Mouse (Mus musculus) common myeloid progenitor, adult 5-6 weeks (primary cell): ENCODE results near the gene Kif28. TPM values are rescaled to one million over a fixed set of nuclear protein-coding genes. Genes with fewer than 3 reads are reported as not detected.

Experiments used
- ATAC-seq: replicated peaks from 2 replicates; pipeline ENCODE4 v1.8.0; 2016; ENCODE audit warnings: low read depth, mild to moderate bottlenecking, moderate TSS enrichment, inconsistent platforms; ENCODE audit not compliant: poor library complexity, severe bottlenecking
- total RNA-seq: library from RNA; stranded (forward); fragments of 200-1000, 187-1606 nt; gene quantifications from 2 replicates; pipeline ENCODE4 v1.2.3, GENCODE M21; 2017

Kif28 gene
- total RNA-seq, 1 experiment from 2014 or later, result not detected

- peak; percentile 63; the same call in 1 of the 2 replicates for ATAC-seq
Measured at GRCm38 (mm10) chr1:179709390-179709789, 35.7 kb downstream of the Kif28 start.

DNA sequence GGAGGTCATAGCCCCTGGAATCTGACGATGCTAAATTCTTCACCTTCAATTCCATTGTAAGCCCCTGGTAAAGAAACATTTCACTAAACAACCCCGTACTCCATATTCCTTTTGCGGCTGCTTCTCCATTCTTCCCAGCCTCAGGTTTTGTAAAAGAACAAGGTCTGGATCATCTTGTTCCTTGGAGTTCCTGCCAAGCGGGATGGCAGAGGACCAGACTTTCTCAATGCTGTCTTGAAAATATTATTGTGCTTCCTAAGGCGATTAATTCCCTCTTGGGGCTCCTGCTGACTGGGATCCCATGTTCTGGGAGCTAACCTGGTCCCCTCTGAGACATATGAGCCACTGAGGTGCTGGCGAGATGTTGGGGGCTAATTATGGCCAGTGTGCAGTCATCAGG is 39.9 kb downstream of the Kif28 start:
- ATAC-seq, result no peak

- peak; percentile 82 for ATAC-seq
Measured at GRCm38 (mm10) chr1:179704150-179704549, 40.9 kb downstream of the Kif28 start.

DNA sequence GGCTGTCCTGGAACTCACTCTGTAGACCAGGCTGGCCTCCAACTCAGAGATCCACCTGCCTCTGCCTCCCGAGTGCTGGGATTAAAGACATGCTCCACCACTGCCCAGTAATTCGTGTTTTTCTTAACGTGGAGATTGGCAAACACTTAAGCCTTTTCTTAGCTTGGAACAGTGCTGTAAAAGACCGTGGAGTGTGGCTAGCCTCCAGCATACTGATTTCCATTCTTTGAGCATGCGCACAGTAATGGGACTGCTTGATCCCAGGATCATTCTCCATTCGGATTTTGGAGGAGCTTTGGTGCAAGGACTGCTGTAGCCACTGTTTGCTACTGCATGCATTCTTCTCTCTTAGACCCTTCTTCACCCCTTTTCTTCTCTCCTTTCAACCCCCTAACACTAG is 55.6 kb downstream of the Kif28 start:
- ATAC-seq, result no peak

DNA sequence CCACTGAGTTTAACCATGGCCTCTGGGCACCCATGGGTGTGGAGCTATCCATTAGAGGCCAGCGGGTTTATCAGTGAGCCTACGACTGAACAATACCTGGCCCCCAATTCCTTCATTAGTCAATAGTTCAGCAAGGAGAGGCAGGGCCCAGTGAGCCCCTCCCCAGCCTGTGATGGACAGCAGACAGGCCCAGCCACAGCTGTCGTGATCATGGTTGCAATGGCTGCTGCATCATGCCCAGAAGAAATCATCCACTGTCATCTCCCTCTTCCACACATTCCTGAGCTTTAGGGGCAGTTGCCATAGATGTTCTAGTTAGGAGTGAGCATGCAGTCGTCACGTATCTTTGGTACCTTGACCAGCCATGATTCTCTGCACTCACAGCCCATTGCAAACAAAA is 56.2 kb downstream of the Kif28 start:
- ATAC-seq, result no peak

DNA sequence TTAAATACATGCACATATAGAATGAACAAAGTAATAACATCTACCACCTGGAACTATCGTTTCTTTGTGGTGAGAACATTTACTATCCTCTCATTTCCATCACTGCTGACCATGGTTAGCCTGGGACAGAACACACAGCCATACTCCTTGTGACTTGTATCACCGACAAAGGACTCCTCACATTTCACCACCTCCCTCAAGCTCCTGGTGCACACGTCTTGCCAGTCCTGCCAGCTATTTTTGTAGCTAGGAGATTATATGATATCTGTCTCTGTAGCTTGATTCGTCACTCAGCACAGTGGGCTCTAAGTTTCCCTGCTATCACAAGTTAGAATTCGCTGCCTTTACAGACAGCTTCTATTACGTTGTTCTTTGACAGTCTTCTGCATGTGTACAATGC is 56.7 kb downstream of the Kif28 start:
- ATAC-seq, result no peak

DNA sequence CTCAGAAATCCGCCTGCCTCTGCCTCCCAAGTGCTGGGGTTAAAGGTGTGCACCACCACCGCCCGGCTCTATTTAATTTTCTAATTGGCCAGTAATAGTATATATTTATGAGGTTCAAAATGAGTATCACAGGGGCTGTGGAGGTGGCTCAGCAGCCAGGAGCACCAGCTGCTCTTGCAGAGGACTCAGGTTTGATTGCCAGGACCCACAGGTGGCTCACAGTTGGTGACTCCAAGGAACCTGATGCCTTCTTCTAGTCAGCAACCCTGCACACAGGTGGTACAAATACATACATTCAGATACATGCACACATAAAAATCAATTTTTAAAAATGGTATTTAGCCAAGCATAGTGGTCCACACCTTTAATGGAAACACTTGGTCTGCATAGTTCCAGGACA is 57.1 kb downstream of the Kif28 start:
- no peak for ATAC-seq

DNA sequence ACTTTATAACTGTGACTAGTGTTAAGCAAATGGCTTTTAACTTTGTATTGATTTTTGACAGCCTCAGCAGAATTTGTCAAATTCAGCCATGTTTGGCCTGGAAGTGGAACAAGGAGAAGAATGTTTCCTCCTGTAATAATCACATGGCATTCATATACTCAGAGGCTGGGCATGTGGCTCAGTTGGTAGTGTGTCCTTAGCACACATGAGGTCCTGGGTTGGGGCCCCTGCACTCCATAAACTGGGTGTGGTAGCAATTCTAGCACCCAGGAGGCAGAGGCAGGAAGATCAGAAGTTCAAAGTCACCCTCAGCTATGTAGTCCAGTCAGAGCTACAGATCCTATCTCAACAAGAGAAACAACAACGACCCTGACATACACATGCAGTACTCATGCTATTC is 57.8 kb downstream of the Kif28 start:
- ATAC-seq, result no peak

DNA sequence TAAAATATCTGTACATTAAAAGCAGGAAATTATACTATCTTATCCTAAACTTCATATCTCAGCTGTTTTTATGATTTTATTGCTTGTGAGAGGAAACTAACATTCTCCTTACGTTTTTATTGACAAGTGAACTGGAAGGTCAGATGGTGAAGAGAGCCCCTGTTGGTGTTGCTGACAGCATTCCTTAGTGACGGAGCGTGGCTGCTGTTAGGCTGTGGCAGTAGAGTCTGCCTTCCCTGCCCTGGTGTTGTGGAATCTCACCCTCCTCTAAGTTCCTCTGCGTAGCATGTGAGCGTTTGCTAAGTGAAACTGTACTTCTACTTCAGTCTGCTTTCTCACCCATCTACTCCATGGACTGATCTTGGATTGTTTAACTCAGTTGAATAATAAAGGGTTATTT is 58.3 kb downstream of the Kif28 start:
- ATAC-seq, result no peak

GRCm38 (mm10) chr1:179686348-179686747 is 58.7 kb downstream of the Kif28 start:
- ATAC-seq, result no peak

GRCm38 (mm10) chr1:179682753-179683152 is 62.3 kb downstream of the Kif28 start:
- 0 out of 2 replicates have a peak, but pooled peaks have one; percentile 15 for ATAC-seq

DNA sequence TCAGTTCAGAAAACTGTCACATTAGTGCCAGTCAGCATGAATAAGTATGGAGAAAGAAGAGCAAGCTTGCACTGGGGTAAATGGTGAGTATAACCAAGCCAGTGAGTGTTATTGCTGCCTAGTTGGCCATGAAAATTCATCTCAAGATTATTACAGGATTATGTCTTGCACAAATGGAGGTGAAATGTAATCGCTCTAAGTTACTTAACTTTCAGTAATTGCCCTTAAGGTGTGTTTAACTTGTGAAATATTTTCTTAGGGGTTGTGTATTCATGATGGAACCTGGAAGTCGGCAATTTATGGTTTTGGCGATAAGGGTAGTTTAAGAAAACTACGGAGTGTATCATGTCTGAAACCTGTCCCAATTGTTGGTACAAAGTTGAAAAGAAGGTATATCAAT is 65.7 kb downstream of the Kif28 start:
- ATAC-seq, result no peak

GRCm38 (mm10) chr1:179677031-179677430 is 68.0 kb downstream of the Kif28 start:
- no peak for ATAC-seq

GRCm38 (mm10) chr1:179674355-179674754 is 70.7 kb downstream of the Kif28 start:
- no peak for ATAC-seq

- ATAC-seq, result peak; percentile 34; the same call in 1 of the 2 replicates
Measured at GRCm38 (mm10) chr1:179668836-179669537, 76.1 kb downstream of the Kif28 start.

DNA sequence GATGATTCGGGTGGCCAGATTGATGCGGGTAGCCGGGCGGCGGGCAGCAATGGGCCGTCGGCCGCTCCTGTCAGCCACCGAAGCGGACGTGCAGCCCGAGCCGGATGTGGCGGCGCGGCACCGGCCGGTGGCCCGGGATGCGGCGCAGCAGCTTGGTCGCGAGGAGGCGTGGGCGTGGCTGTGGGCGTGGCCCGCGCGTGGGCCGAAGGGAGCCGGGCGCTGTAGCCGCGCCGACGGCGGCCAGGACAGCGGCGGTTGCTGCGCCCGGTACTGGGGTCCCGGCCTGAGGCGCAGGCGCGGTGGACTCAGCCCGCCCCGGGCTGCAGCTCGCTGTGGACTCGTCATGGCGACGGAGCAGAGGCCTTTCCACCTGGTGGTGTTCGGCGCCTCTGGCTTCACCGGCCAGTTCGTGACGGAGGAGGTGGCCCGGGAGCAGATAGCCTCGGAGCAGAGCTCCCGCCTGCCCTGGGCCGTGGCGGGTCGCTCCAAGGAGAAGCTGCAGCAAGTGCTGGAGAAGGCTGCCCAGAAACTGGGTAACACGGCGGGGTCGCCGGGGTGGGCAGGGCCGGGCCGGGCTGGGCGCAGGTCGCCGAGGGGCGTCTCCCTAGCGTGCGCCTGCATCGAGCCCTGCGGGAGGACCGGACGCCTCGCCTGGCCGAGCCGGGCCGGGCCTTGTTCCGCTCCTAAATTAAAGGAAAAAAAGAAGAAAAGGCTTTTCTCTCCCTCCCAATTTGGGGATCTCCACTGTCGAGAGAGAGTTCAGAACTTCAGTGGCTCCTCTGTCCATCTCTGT is 76.9 kb downstream of the Kif28 start, which contains the start of gene Sccpdh:
Gene Sccpdh (plus strand): TSS at position 198 of the 793 bp plus-strand sequence.
- ATAC-seq, result peak; percentile 75

DNA sequence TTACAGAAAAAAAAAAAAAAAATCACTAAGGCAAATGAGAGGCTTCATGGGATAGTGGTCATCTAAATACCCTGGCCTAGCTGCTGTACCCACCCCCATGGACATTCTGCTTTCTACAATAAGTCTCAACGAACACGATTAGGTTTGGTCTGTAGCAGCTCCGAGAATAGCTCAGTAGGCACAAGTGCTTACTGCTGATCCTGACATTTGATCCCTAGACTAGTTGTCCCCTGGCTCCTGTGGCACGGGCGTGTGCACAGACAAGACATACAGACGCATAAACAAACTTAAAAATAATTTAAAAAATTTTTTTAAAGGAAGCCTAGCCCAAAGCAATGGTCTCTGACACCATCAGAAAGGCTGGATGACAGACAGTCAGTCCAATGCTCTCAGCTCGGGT is 77.6 kb downstream of the Kif28 start:
- no peak for ATAC-seq

DNA sequence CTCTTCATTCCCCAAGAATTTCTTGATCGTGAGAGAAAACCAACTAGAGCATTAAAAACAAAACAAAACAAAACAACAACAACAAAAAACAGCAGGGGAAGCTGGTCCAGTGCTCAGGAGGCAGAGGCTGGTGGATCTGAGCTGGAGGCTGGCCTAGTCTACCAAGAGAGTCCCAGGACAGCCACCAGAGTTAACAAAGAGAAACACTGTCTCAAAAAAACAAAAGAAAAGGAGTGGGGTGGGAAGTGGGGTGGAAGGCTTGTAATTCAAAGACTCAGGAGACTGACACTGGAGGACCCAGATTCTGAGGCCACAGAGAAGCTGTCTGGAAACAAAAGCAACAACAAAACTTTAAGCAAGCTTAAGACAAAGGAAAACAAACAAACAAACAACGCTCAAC is 78.1 kb downstream of the Kif28 start:
- ATAC-seq, result no peak

GRCm38 (mm10) chr1:179664309-179664930 is 80.7 kb downstream of the Kif28 start:
- no peak for ATAC-seq

- ATAC-seq, result no peak
Measured at GRCm38 (mm10) chr1:179663065-179663464, 82.0 kb downstream of the Kif28 start.

DNA sequence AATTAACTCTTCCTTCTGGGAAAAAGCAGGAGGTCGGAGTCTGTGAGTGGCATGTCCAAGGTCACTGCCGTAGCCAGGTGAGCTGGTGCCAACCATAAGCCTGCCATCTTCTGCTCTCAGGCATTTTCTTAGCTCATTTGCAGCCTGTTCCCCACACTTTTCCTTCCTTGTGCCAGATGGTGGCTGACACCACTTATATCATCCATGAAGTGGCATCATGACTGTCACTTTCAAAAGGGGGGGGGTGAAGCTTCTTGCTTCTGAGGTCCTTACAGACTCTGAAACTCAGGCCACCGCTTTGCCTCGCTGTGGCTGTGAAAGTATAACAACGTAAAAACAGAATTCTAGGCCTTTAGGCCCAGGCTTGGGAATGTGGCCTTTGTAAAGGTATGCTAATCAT is 93.8 kb downstream of the Kif28 start:
- ATAC-seq, result no peak
